Mouse (Mus musculus) olfactory bulb, adult 2 months (tissue): ENCODE data around the gene Pdgfa.

Experiments
- CTCF ChIP-seq: fragments of 200-500 bp; IDR thresholded peaks from 2 replicates; pipeline ENCODE4 v1.5.1; 2012; ENCODE audit warnings: low read depth, mild to moderate bottlenecking, low read length, moderate library complexity; ENCODE audit not compliant: insufficient read depth
- POLR2A ChIP-seq: fragments of 200-500 bp; IDR thresholded peaks from 2 replicates; pipeline ENCODE4 v1.6.1; 2012; ENCODE audit warnings: mild to moderate bottlenecking, low read depth, low read length, moderate library complexity; ENCODE audit not compliant: insufficient read depth

- TF ChIP-seq CTCF = no peak
- no peak for TF ChIP-seq POLR2A
Measured at GRCm38 (mm10) chr5:139027603-139028002, 30.4 kb upstream of the Pdgfa start.
